Mouse (Mus musculus) CH12.LX (cell line): ENCODE measurements around the gene Zfp82. TPM values are rescaled to one million over a fixed set of nuclear protein-coding genes. Genes with fewer than 3 reads are reported as not detected.

Experiments used
- DNase-seq: peaks from one replicate; pipeline ENCODE4 v3.0.0-alpha.2; 2013; ENCODE audit errors: extremely low read depth
- H3K27ac ChIP-seq: 2 replicates; pipeline ENCODE4 v1.5.1; 2012; ENCODE audit warnings: low read depth, mild to moderate bottlenecking, control low read depth, moderate library complexity; ENCODE audit not compliant: insufficient read depth
- H3K27me3 ChIP-seq: replicated peaks from 2 replicates; pipeline ENCODE3; 2012; ENCODE audit warnings: inconsistent platforms
- H3K36me3 ChIP-seq, 2 experiments: replicated peaks in 1 of 2; 2 replicates each; pipeline versions ENCODE3 to v1.6.1; 2012; ENCODE audit warnings: inconsistent platforms in 1 of 2, low read length in 1 of 2, mild to moderate bottlenecking in 1 of 2, mixed read lengths in 1 of 2, moderate library complexity in 1 of 2; ENCODE audit not compliant: control insufficient read depth in 1 of 2, insufficient read depth in 1 of 2
- H3K4me1 ChIP-seq, 2 experiments: 2 replicates each; pipeline ENCODE4 v1.6.1; 2012; ENCODE audit warnings: inconsistent platforms in 1 of 2, moderate library complexity in 1 of 2; ENCODE audit not compliant: insufficient read depth in 2 of 2, control insufficient read depth in 1 of 2
- H3K4me2 ChIP-seq: 2 replicates; pipeline ENCODE4 v1.6.1; 2012; ENCODE audit warnings: low read depth, mild to moderate bottlenecking, control low read depth; ENCODE audit not compliant: poor library complexity, insufficient read depth, severe bottlenecking
- H3K4me3 ChIP-seq, 3 experiments: fragments of 150-350 bp in 1 of 3; sonication (generic) in 1 of 3; replicated peaks in 1 of 3; 2 replicates each; pipeline versions ENCODE3 to v1.5.1; 2011 to 2012; ENCODE audit warnings: low read depth in 2 of 3, low read length in 2 of 3, mild to moderate bottlenecking in 2 of 3, moderate library complexity in 2 of 3, control low read depth in 1 of 3, improper control_type of control experiment in 1 of 3, inconsistent platforms in 1 of 3, mixed read lengths in 1 of 3; ENCODE audit not compliant: poor library complexity in 1 of 3
- H3K79me2 ChIP-seq: replicated peaks from 2 replicates; pipeline ENCODE4 v1.6.1; 2012; ENCODE audit warnings: mild to moderate bottlenecking, moderate library complexity; ENCODE audit not compliant: control insufficient read depth, poor library complexity, insufficient read depth, severe bottlenecking; ENCODE audit errors: extremely low read depth
- H3K9ac ChIP-seq: 2 replicates; pipeline ENCODE4 v1.6.1; 2012; ENCODE audit warnings: low read depth, mild to moderate bottlenecking, control low read depth, moderate library complexity; ENCODE audit not compliant: insufficient read depth
- H3K9me3 ChIP-seq: replicated peaks from 2 replicates; pipeline ENCODE3; 2012; ENCODE audit warnings: low read length, inconsistent platforms, mixed read lengths
- BHLHE40 ChIP-seq: IDR thresholded peaks from 2 replicates; pipeline ENCODE4 v1.6.1; 2011; ENCODE audit warnings: mild to moderate bottlenecking, low read depth, low read length, improper control_type of control experiment
- CTCF ChIP-seq, 2 experiments: IDR thresholded peaks in 1 of 2; conservative IDR thresholded peaks in 1 of 2; 2 replicates each; pipeline ENCODE4 v1.5.1; 2011 to 2012; ENCODE audit warnings: low read depth in 2 of 2, low read length in 2 of 2, improper control_type of control experiment in 1 of 2, inconsistent platforms in 1 of 2, mild to moderate bottlenecking in 1 of 2, moderate library complexity in 1 of 2
- E2F4 ChIP-seq: IDR thresholded peaks from 2 replicates; pipeline ENCODE4 v1.6.1; 2011; ENCODE audit warnings: low read depth, low read length, improper control_type of control experiment; ENCODE audit not compliant: insufficient replicate concordance
- ELF1 ChIP-seq: IDR thresholded peaks from 2 replicates; pipeline ENCODE4 v1.6.1; 2014; ENCODE audit warnings: low read depth, mild to moderate bottlenecking, inconsistent platforms, low read length, improper control_type of control experiment
- GABPA ChIP-seq: IDR thresholded peaks from 2 replicates; pipeline ENCODE4 v1.6.1; 2012; ENCODE audit warnings: low read depth, low read length, improper control_type of control experiment, inconsistent platforms; ENCODE audit not compliant: insufficient replicate concordance
- HCFC1 ChIP-seq: IDR thresholded peaks from 2 replicates; pipeline ENCODE4 v1.6.1; 2012; ENCODE audit warnings: low read depth, mild to moderate bottlenecking, inconsistent platforms, low read length, improper control_type of control experiment
- IRF4 ChIP-seq: IDR thresholded peaks from 2 replicates; pipeline ENCODE4 v1.6.1; 2014; ENCODE audit warnings: low read depth, mild to moderate bottlenecking, inconsistent platforms, low read length, improper control_type of control experiment
- JUN ChIP-seq: IDR thresholded peaks from 2 replicates; pipeline ENCODE4 v1.6.1; 2011; ENCODE audit warnings: low read depth, mild to moderate bottlenecking, low read length, improper control_type of control experiment, moderate library complexity; ENCODE audit not compliant: insufficient read depth
- KAT2A ChIP-seq: IDR thresholded peaks from 2 replicates; pipeline ENCODE4 v1.6.1; 2012; ENCODE audit warnings: low read length, improper control_type of control experiment, inconsistent platforms; ENCODE audit not compliant: insufficient replicate concordance
- MAFK ChIP-seq: IDR thresholded peaks from 2 replicates; pipeline ENCODE4 v1.6.1; 2011; ENCODE audit warnings: low read length, improper control_type of control experiment; ENCODE audit not compliant: insufficient replicate concordance
- MAX ChIP-seq: IDR thresholded peaks from 2 replicates; pipeline ENCODE4 v1.6.1; 2011; ENCODE audit warnings: low read length, improper control_type of control experiment
- MAZ ChIP-seq: IDR thresholded peaks from 2 replicates; pipeline ENCODE4 v1.6.1; 2012; ENCODE audit warnings: low read depth, mild to moderate bottlenecking, inconsistent platforms, low read length, improper control_type of control experiment, moderate library complexity
- MEF2A ChIP-seq: IDR thresholded peaks from 2 replicates; pipeline ENCODE4 v1.6.1; 2014; ENCODE audit warnings: low read depth, mild to moderate bottlenecking, inconsistent platforms, low read length, improper control_type of control experiment, borderline replicate concordance
- MXI1 ChIP-seq: IDR thresholded peaks from 2 replicates; pipeline ENCODE4 v1.6.1; 2011; ENCODE audit warnings: mild to moderate bottlenecking, low read depth, low read length, improper control_type of control experiment
- NELFE ChIP-seq: IDR thresholded peaks from 2 replicates; pipeline ENCODE4 v1.6.1; 2011; ENCODE audit warnings: low read depth, low read length, improper control_type of control experiment
- NRF1 ChIP-seq: IDR thresholded peaks from 2 replicates; pipeline ENCODE4 v1.6.1; 2014; ENCODE audit warnings: low read depth, mild to moderate bottlenecking, inconsistent platforms, low read length, improper control_type of control experiment, moderate library complexity
- PAX5 ChIP-seq: IDR thresholded peaks from 2 replicates; pipeline ENCODE4 v1.6.1; 2012; ENCODE audit warnings: low read length, inconsistent platforms, mixed read lengths
- POLR2A ChIP-seq: IDR thresholded peaks from 2 replicates; pipeline ENCODE4 v1.6.1; 2011; ENCODE audit warnings: low read depth, mild to moderate bottlenecking, improper control_type of control experiment, low read length
- POLR2AphosphoS2 ChIP-seq: IDR thresholded peaks from 2 replicates; pipeline ENCODE4 v1.6.1; 2011; ENCODE audit warnings: low read depth, low read length, improper control_type of control experiment
- RCOR1 ChIP-seq: conservative IDR thresholded peaks from 2 replicates; pipeline ENCODE4 v1.6.1; 2012; ENCODE audit warnings: low read depth, mild to moderate bottlenecking, inconsistent platforms, low read length, improper control_type of control experiment
- SIN3A ChIP-seq: IDR thresholded peaks from 2 replicates; pipeline ENCODE4 v1.6.1; 2012; ENCODE audit warnings: low read length, improper control_type of control experiment, inconsistent platforms
- SMC3 ChIP-seq: IDR thresholded peaks from 2 replicates; pipeline ENCODE4 v1.6.1; 2011; ENCODE audit warnings: low read depth, low read length, improper control_type of control experiment
- TBP ChIP-seq: conservative IDR thresholded peaks from 2 replicates; pipeline ENCODE4 v1.6.1; 2011; ENCODE audit warnings: low read depth, low read length, improper control_type of control experiment
- TCF12 ChIP-seq: IDR thresholded peaks from 2 replicates; pipeline ENCODE4 v1.6.1; 2014; ENCODE audit warnings: low read depth, mild to moderate bottlenecking, inconsistent platforms, low read length, improper control_type of control experiment
- UBTF ChIP-seq: IDR thresholded peaks from 2 replicates; pipeline ENCODE4 v1.6.1; 2012; ENCODE audit warnings: low read depth, mild to moderate bottlenecking, inconsistent platforms, low read length, improper control_type of control experiment, moderate library complexity
- USF1 ChIP-seq: IDR thresholded peaks from 2 replicates; pipeline ENCODE4 v1.6.1; 2014; ENCODE audit warnings: low read depth, mild to moderate bottlenecking, inconsistent platforms, low read length, improper control_type of control experiment
- USF2 ChIP-seq: conservative IDR thresholded peaks from 2 replicates; pipeline ENCODE4 v1.6.1; 2011; ENCODE audit warnings: low read depth, low read length, improper control_type of control experiment
- ZC3H11A ChIP-seq: IDR thresholded peaks from 2 replicates; pipeline ENCODE4 v1.6.1; 2012; ENCODE audit warnings: low read depth, mild to moderate bottlenecking, inconsistent platforms, low read length, improper control_type of control experiment
- ZMIZ1 ChIP-seq: IDR thresholded peaks from 2 replicates; pipeline ENCODE4 v1.6.1; 2012; ENCODE audit warnings: low read depth, mild to moderate bottlenecking, inconsistent platforms, low read length, improper control_type of control experiment
- dilution Hi-C: fragments of 300-500 bp; cut with MboI; formaldehyde crosslinking; loops from 2 replicates; pipeline ENCODE4 v1.14.3; 2020; ENCODE audit warnings: low sequenced_read_pairs; ENCODE audit not compliant: extremely low pct_unique_long_range_greater_than_20kb, extremely low pct_ligation_motif_present
- in situ Hi-C: fragments of 300-500 bp; cut with MboI; formaldehyde crosslinking; loops from 3 replicates; pipeline ENCODE4 v1.14.3; 2019; ENCODE audit warnings: low sequenced_read_pairs, low pct_ligation_motif_present, low pct_unique_long_range_greater_than_20kb, mixed read lengths
- polyA plus RNA-seq: library from polyadenylated mRNA; unstranded; fragments of >175 nt; gene quantifications from 2 replicates; pipeline ENCODE4 v1.2.1, GENCODE M21; 2012; ENCODE audit warnings: low read depth; ENCODE audit not compliant: insufficient read length
- total RNA-seq, 2 experiments: library from RNA; depleted of rRNA; stranded (reverse); fragments of 300-350 nt in 1 of 2; fragments of >200 nt in 1 of 2; gene quantifications; 2 replicates each; pipeline ENCODE4 v1.2.3; 2012 to 2014

Gene Zfp82
- total RNA-seq (2012; rRNA removed) (6.9 and 7.0 TPM in 2 replicates), total RNA-seq (2014; rRNA removed) (7.1 TPM in 2 replicates), polyA plus RNA-seq (4.5 and 4.9 TPM in 2 replicates)

DNA sequence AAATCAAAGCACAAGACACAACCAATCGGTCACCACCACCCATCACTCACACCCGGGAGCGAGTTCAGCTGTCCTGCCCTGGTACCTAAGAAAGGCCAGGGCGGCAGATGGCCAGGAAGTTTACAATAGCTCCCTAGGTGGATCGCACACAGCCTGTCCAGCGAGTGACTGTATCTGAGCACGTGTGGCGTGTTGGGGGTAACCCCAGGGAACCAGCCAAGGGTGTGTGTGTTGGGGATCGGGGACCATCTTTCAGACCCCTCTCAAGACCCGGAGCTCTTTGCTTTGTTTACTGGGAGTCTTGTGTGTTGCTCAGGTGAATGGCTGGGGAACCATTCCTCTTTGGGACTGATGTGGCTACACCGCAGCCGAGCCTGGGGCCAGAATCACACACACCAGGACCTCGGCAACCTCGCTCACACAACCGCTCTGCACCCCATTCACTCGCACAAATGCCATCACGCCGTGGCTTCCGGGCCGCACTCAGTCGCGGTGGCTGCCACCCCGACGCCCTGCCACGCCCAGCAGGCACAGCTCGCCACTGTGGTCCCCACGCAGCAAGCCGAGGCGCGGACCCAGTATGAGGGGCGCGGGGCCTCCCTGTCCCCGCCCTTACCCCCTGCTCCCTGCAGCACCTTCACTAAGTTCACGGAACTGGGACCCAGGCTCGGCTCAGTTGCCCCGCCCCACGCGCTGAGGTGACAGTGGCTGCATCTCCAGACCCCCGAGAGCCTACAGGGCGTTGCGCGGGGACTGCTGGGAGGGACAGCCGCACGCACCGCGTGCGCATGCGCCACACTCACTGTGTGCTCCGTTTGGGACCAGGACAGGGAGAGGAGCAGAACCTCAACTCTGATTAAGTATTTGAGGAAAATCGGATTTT is at the start of gene Zfp82:
Gene Zfp82 (minus strand): TSS at position 755 of the 883 bp plus-strand sequence.
- peak; percentile 90 for DNase-seq
- no peak; the same call in 1 of the 2 replicates for TF ChIP-seq SIN3A
- no peak for TF ChIP-seq PAX5
- peak; percentile 80 for TF ChIP-seq MXI1
- TF ChIP-seq TBP = peak; percentile 71
- peak; percentile 60 for TF ChIP-seq BHLHE40
- TF ChIP-seq MAZ = peak; percentile 72
- 0 out of 2 replicates have a peak, but pooled peaks have one; percentile 9 for TF ChIP-seq MEF2A
- peak; percentile 58; the same call in 1 of the 2 replicates for TF ChIP-seq ELF1
- TF ChIP-seq MAX = peak; percentile 86
- TF ChIP-seq NELFE = peak; percentile 94
- no peak for TF ChIP-seq ZC3H11A
- peak; percentile 100 for TF ChIP-seq NRF1
- TF ChIP-seq POLR2AphosphoS2 = peak; percentile 58
- peak; percentile 85 for TF ChIP-seq POLR2A
- TF ChIP-seq TCF12 = peak; percentile 69; the same call in 1 of the 2 replicates
- no peak for TF ChIP-seq E2F4
- no peak for TF ChIP-seq KAT2A
- no peak for TF ChIP-seq USF2
- peak; percentile 66 for TF ChIP-seq HCFC1
- no peak for TF ChIP-seq MAFK
- no peak for TF ChIP-seq SMC3
- no peak for TF ChIP-seq JUN
- no peak for TF ChIP-seq GABPA
- no peak for TF ChIP-seq UBTF
- no peak for TF ChIP-seq RCOR1
- TF ChIP-seq CTCF (conservative IDR thresholded peaks at IDR 0.05 in 1 of 2, IDR thresholded peaks at IDR 0.05 in 1 of 2; ENCODE audit: low read depth in 2 of 2, low read length in 2 of 2) = no peak
- TF ChIP-seq ZMIZ1 = peak; percentile 73
- 0 out of 2 replicates have a peak, but pooled peaks have one; percentile 25 for TF ChIP-seq IRF4
- no peak for TF ChIP-seq USF1
- in situ Hi-C loops = no loop called here

More for the DNA sequence above, at the start of gene Zfp82:
- Histone ChIP-seq H3K4me3 (peak within 1 kb of the TSS; percentile 73 to 97 (median 89)), H3K9ac (peak within 1 kb of the TSS; percentile 37), H3K9me3 (no peaks in the 10 kb centered on the region), H3K4me1 (peaks cover 0 to 6% of the 10 kb centered on the region in 2 experiments; a peak in 1 of 4 replicates), H3K27ac (peak within 1 kb of the TSS; percentile 48), H3K27me3 (no peaks in the 10 kb centered on the region), H3K79me2 (no peaks in the 10 kb centered on the region), H3K36me3 (peaks cover 8 to 54% of the 10 kb centered on the region in 2 experiments), H3K4me2 (peak within 1 kb of the TSS; percentile 63)
- dilution Hi-C loops = no loop called here
